Comparison of ENCODE assay signal across 7 mouse cellular contexts in genomic region chr10:127380767-127381742, GRCm38 (mm10). TPM values are rescaled to one million over a fixed set of nuclear protein-coding genes. Genes with fewer than 3 reads are reported as not detected.
DNase-seq lines count a peak whose midpoint lies in the region; ATAC-seq and TF ChIP-seq lines count a peak whose summit lies in the region.

No protein-coding gene starts in this region.

- TF ChIP-seq POLR2A in cortical plate, adult 2 months (IDR thresholded peaks at IDR 0.05; ENCODE audit: extremely low read depth, insufficient read depth, low read length), result no peak

- 1% methylated on average over 34 of the region's 79 CpGs for WGBS in intestine, postnatal 0 days
- WGBS in limb, embryonic 12.5 days, result 3% methylated on average over 44 of the region's 79 CpGs
- WGBS in midbrain, embryonic 13.5 days, result 1% methylated on average over 52 of the region's 79 CpGs

- no peaks in the 10 kb centered on the region for H3K36me3 ChIP-seq in intestine, postnatal 0 days (ENCODE audit: control insufficient read depth, insufficient read depth)
- 0 out of 2 replicates have a peak, but pooled peaks cover 5% of the 10 kb centered on the region for H3K36me3 ChIP-seq in limb, embryonic 12.5 days
- 0 out of 2 replicates have a peak, but pooled peaks cover 3% of the 10 kb centered on the region for H3K36me3 ChIP-seq in midbrain, embryonic 13.5 days

- DNase-seq in adrenal gland, adult 18-20 months (ENCODE audit: low spot score in 2 of 2), result peak; percentile 67 to 73
- peak; percentile 65 for DNase-seq in gastrocnemius, postnatal 25 days
- peak; percentile 46 to 64 for DNase-seq in spleen, adult 18-20 months

- H3K9me3 ChIP-seq in intestine, postnatal 0 days (ENCODE audit: control insufficient read depth), result no peaks in the 10 kb centered on the region
- H3K9me3 ChIP-seq in limb, embryonic 12.5 days, result no peaks in the 10 kb centered on the region
- no peaks in the 10 kb centered on the region for H3K9me3 ChIP-seq in midbrain, embryonic 13.5 days

- peaks cover 7% of the 10 kb centered on the region for H3K4me1 ChIP-seq in cortical plate, adult 2 months (ENCODE audit: control insufficient read depth, insufficient read depth, low read length)
- H3K4me1 ChIP-seq in intestine, postnatal 0 days (replicated peaks; ENCODE audit: control insufficient read depth, insufficient read depth, low read length), result no peaks in the 10 kb centered on the region; the same call in 1 of the 2 replicates
- H3K4me1 ChIP-seq in limb, embryonic 12.5 days (replicated peaks), result peaks cover 10% of the 10 kb centered on the region
- peaks cover 28% of the 10 kb centered on the region for H3K4me1 ChIP-seq in midbrain, embryonic 13.5 days (replicated peaks)

- H3K27ac ChIP-seq in cortical plate, adult 2 months (ENCODE audit: insufficient read depth, low read length), result no peak overlapping the region
- H3K27ac ChIP-seq in intestine, postnatal 0 days (ENCODE audit: low read depth, low read length), result peak overlapping the region; percentile 97
- peak overlapping the region; percentile 96 for H3K27ac ChIP-seq in limb, embryonic 12.5 days
- peak overlapping the region; percentile 94 for H3K27ac ChIP-seq in midbrain, embryonic 13.5 days

- peak overlapping the region; percentile 96 for H3K9ac ChIP-seq in intestine, postnatal 0 days (ENCODE audit: low read depth, low read length)
- H3K9ac ChIP-seq in limb, embryonic 12.5 days (replicated peaks), result peak overlapping the region; percentile 78
- peak overlapping the region; percentile 82 for H3K9ac ChIP-seq in midbrain, embryonic 13.5 days (replicated peaks)

- no peak for TF ChIP-seq CTCF in cortical plate, adult 2 months (IDR thresholded peaks at IDR 0.05; ENCODE audit: extremely low read depth, insufficient read depth, low read length)
- TF ChIP-seq CTCF in intestine, postnatal 0 days (IDR thresholded peaks at IDR 0.05; ENCODE audit: low read depth), result peak; percentile 53

- H3K4me3 ChIP-seq in cortical plate, adult 2 months (ENCODE audit: insufficient read depth, low read length), result peak overlapping the region; percentile 94
- peak overlapping the region; percentile 73 for H3K4me3 ChIP-seq in intestine, postnatal 0 days (ENCODE audit: low read depth, low read length)
- peak overlapping the region; percentile 61 for H3K4me3 ChIP-seq in limb, embryonic 12.5 days (replicated peaks)
- H3K4me3 ChIP-seq in midbrain, embryonic 13.5 days (replicated peaks), result peak overlapping the region; percentile 72

- peak overlapping the region; percentile 84 for H3K4me2 ChIP-seq in intestine, postnatal 0 days (replicated peaks; ENCODE audit: low read depth)
- peak overlapping the region; percentile 65 for H3K4me2 ChIP-seq in limb, embryonic 12.5 days
- peak overlapping the region; percentile 68 for H3K4me2 ChIP-seq in midbrain, embryonic 13.5 days (replicated peaks)

- H3K27me3 ChIP-seq in intestine, postnatal 0 days (replicated peaks; ENCODE audit: control insufficient read depth, insufficient read depth, low read length), result no peaks in the 10 kb centered on the region
- no peaks in the 10 kb centered on the region for H3K27me3 ChIP-seq in limb, embryonic 12.5 days
- H3K27me3 ChIP-seq in midbrain, embryonic 13.5 days, result 0 out of 2 replicates have a peak, but pooled peaks cover 3% of the 10 kb centered on the region

- peak; percentile 78 for ATAC-seq in intestine, postnatal 0 days
- ATAC-seq in limb, embryonic 12.5 days (ENCODE audit: insufficient number of reproducible peaks, insufficient read depth, low FRiP score, low TSS enrichment, low read depth), result peak; percentile 81
- ATAC-seq in midbrain, embryonic 13.5 days, result peak; percentile 68

RNA-seq across cellular contexts. Expression of gene R3hdm2, which starts 0.9 kb away (rescaled TPM):
- total RNA-seq in adrenal gland, adult 18-20 months (2021), result 100 to 1,000 TPM; 104 to 117 TPM
- polyA plus RNA-seq in cortical plate, adult 2 months (2012; rRNA removed), result 185 and 201 TPM in 2 replicates
- 100 to 1,000 TPM in 1 of 2 experiments, 10 to 100 TPM in 1; 97.8 to 120 TPM for total RNA-seq in gastrocnemius, postnatal 25 days (2021)
- 19.4 and 21.8 TPM in 2 replicates for polyA plus RNA-seq in intestine, postnatal 0 days (2015; fragmentation: Nextera tagmentation; extraction: Ambion mirVana)
- polyA plus RNA-seq in limb, embryonic 12.5 days (2016; fragmentation: Nextera tagmentation; extraction: Ambion mirVana), result 45.6 and 56.4 TPM in 2 replicates
- 35.0 and 36.1 TPM in 2 replicates for polyA plus RNA-seq in midbrain, embryonic 13.5 days (2015; fragmentation: Nextera tagmentation; extraction: Ambion mirVana)

RNA-seq across cellular contexts. Expression of gene Inhbc, which starts 10.8 kb away (rescaled TPM):
- not detected for total RNA-seq in adrenal gland, adult 18-20 months (2021)
- polyA plus RNA-seq in cortical plate, adult 2 months (2012; rRNA removed), result not detected in 2 replicates
- not detected for total RNA-seq in gastrocnemius, postnatal 25 days (2021)
- polyA plus RNA-seq in intestine, postnatal 0 days (2015; fragmentation: Nextera tagmentation; extraction: Ambion mirVana), result not detected in 2 replicates
- polyA plus RNA-seq in limb, embryonic 12.5 days (2016; fragmentation: Nextera tagmentation; extraction: Ambion mirVana), result not detected in 2 replicates
- not detected in 2 replicates for polyA plus RNA-seq in midbrain, embryonic 13.5 days (2015; fragmentation: Nextera tagmentation; extraction: Ambion mirVana)

RNA-seq across cellular contexts. Expression of gene Inhbe, which starts 26.8 kb away (rescaled TPM):
- not detected for total RNA-seq in adrenal gland, adult 18-20 months (2021)
- 0.10 and 0.19 TPM in 2 replicates for polyA plus RNA-seq in cortical plate, adult 2 months (2012; rRNA removed)
- not detected for total RNA-seq in gastrocnemius, postnatal 25 days (2021)
- 0.04 TPM in 1 of 2 replicates, not detected in the other for polyA plus RNA-seq in intestine, postnatal 0 days (2015; fragmentation: Nextera tagmentation; extraction: Ambion mirVana)
- polyA plus RNA-seq in limb, embryonic 12.5 days (2016; fragmentation: Nextera tagmentation; extraction: Ambion mirVana), result 0.04 and 0.08 TPM in 2 replicates
- polyA plus RNA-seq in midbrain, embryonic 13.5 days (2015; fragmentation: Nextera tagmentation; extraction: Ambion mirVana), result 0.04 TPM in 1 of 2 replicates, not detected in the other

RNA-seq across cellular contexts. Expression of gene Gli1, which starts 39.3 kb away (rescaled TPM):
- total RNA-seq in adrenal gland, adult 18-20 months (2021), result 1 to 10 TPM; 3.3 to 4.1 TPM
- polyA plus RNA-seq in cortical plate, adult 2 months (2012; rRNA removed), result 2.3 and 2.6 TPM in 2 replicates
- total RNA-seq in gastrocnemius, postnatal 25 days (2021), result 1 to 10 TPM in 1 of 2 experiments, under 1 TPM in 1; 0.74 to 1.5 TPM
- 2.0 TPM in 2 replicates for polyA plus RNA-seq in intestine, postnatal 0 days (2015; fragmentation: Nextera tagmentation; extraction: Ambion mirVana)
- 11.0 and 14.2 TPM in 2 replicates for polyA plus RNA-seq in limb, embryonic 12.5 days (2016; fragmentation: Nextera tagmentation; extraction: Ambion mirVana)
- 1.3 and 1.5 TPM in 2 replicates for polyA plus RNA-seq in midbrain, embryonic 13.5 days (2015; fragmentation: Nextera tagmentation; extraction: Ambion mirVana)

RNA-seq across cellular contexts. Expression of gene Arhgap9, which starts 59.3 kb away (rescaled TPM):
- 1 to 10 TPM; 1.7 to 2.9 TPM for total RNA-seq in adrenal gland, adult 18-20 months (2021)
- 1.2 and 1.4 TPM in 2 replicates for polyA plus RNA-seq in cortical plate, adult 2 months (2012; rRNA removed)
- total RNA-seq in gastrocnemius, postnatal 25 days (2021), result 1 to 10 TPM; 1.4 to 1.7 TPM
- polyA plus RNA-seq in intestine, postnatal 0 days (2015; fragmentation: Nextera tagmentation; extraction: Ambion mirVana), result 9.5 and 12.0 TPM in 2 replicates
- 5.7 and 6.5 TPM in 2 replicates for polyA plus RNA-seq in limb, embryonic 12.5 days (2016; fragmentation: Nextera tagmentation; extraction: Ambion mirVana)
- polyA plus RNA-seq in midbrain, embryonic 13.5 days (2015; fragmentation: Nextera tagmentation; extraction: Ambion mirVana), result 0.77 and 1.4 TPM in 2 replicates
